Mouse (Mus musculus): ENCODE measurements around the gene Zmynd15.

- TF ChIP-seq CTCF (conservative IDR thresholded peaks at IDR 0.05; ENCODE audit: insufficient read depth, insufficient read length, low read depth, low read length) = no peak
- no peak for TF ChIP-seq POLR2A (IDR thresholded peaks at IDR 0.05; ENCODE audit: low read depth, low read length)
Measured at GRCm38 (mm10) chr11:70444667-70445066, 14.6 kb upstream of the Zmynd15 start.

All from kidney, adult 2 months (tissue).